Mouse (Mus musculus): ENCODE results near the gene Wnt1. TPM values are rescaled to one million over a fixed set of nuclear protein-coding genes. Genes with fewer than 3 reads are reported as not detected.

Gene Wnt1
- total RNA-seq, 2 experiments from 2014 or later: not detected

DNA sequence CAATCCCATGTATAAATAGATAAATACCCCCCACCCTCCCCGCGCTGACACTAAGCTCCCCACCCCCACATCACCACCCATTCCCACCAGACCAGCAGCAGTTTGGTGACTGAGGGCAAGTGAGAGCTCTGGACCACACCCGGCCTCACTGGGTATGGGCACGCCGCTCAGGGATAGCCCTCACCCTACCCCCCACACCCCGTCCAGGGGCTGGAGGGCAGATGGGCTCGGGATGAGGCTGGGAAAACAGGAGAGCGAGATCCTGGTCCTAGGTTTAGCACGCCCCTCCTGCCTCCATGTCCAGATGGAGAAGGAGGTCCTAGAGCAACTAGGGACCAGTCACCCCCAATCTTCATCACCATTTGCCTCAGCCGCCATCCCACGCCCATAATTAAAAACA lies 43.6 kb downstream of the Wnt1 start:
- no peak for ATAC-seq (ENCODE audit: poor library complexity, severe bottlenecking)

DNA sequence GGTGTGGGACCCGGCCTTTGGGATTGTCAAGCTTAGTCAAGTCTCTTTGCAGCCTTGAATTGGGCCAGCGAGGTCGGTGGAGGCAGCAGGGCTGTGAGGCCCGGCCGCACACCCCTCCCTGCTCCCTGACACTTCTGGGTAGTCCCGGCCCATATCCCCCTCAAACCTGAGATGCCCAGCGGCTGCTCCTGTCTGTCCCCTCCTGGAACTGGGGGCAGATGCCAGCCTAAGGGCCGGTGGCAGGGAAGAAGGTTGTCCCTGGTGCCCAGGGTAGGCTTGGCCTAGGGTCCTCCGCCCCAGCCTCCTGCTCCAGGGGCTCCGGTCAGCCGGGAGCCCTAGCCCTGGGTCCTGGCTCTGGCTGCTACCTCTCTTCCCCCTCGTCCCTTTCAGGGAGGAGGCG lies 44.4 kb downstream of the Wnt1 start:
- no peak for ATAC-seq (ENCODE audit: poor library complexity, severe bottlenecking)

DNA sequence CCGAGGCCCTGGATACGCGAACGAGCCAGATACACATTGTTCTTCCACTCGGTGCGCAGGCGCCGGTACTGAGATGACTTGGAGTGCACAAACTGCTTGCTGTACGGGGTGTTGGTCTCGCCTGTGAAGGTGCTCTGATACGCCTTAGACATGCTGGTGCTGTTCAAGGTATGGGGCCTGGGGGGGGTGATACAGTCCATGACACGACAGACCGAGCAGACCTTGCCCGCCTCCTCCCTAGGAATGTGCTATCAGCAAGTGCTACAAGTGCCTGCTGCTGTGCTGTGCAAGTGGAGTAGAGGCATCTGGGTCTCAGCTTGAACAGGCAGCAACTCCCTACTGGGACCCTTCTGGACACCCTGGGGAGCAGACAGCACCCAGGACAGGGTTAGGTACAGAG lies 45.6 kb downstream of the Wnt1 start:
- no peak for ATAC-seq (ENCODE audit: poor library complexity, severe bottlenecking)

GRCm38 (mm10) chr15:98837006-98837742 lies 47.5 kb downstream of the Wnt1 start:
- no peak for ATAC-seq (ENCODE audit: poor library complexity, severe bottlenecking)

DNA sequence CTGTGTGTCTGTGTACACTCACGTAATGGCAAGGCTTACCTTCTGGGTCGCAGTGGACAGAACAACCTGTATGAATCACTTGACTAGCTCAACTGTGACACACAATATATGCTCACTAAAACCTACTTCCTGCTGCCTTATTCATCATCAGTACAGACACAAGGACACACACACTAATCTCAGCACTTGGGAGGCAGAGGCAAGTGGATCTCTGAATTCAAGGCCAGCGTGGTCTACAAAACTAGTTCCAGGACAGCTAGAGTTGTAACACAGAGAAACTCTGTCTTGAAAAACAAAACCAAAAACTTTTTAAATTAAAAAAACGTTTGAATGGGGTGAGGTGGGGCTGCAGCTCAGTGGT lies 48.1 kb downstream of the Wnt1 start:
- no peak for ATAC-seq (ENCODE audit: poor library complexity, severe bottlenecking)

DNA sequence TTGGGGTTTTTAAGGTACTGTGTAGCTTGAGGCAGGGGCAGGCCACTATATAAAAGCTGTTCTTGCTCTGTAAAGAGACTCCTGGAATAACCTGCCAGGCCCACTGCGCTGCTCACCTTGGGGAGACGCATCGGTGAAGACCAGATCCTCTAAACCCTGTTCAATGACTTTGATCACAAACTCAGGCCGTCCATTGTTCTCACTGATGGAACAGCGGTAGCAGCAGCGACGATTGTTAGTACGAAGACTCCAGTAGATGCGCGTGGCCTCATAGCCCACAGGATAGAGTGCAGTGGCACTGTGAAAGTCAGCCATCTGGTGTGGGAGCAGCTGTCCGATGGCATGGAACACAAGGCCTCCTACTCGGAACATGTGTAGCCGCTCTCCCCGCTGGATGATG lies 49.5 kb downstream of the Wnt1 start:
- ATAC-seq (ENCODE audit: poor library complexity, severe bottlenecking): no peak

- ATAC-seq (ENCODE audit: poor library complexity, severe bottlenecking): no peak
Observed at GRCm38 (mm10) chr15:98839671-98840585, 50.3 kb downstream of the Wnt1 start.

Other genes with a start within 250 kb of the Wnt1 start
- 33.0 and 38.7 TPM in 2 replicates for gene Ccnt1, start 218.9 kb upstream of the Wnt1 start, total RNA-seq (2015)
- 41.3 and 43.5 TPM in 2 replicates for gene Ccnt1, start 218.9 kb upstream of the Wnt1 start, total RNA-seq (2017)
- 0.46 TPM in 1 of 2 replicates, not detected in the other for gene 4930415O20Rik, start 218.9 kb upstream of the Wnt1 start, total RNA-seq (2015)
- gene 4930415O20Rik, start 218.9 kb upstream of the Wnt1 start, total RNA-seq (2017): not detected in 2 replicates
- 0.31 and 0.71 TPM in 2 replicates for gene Adcy6, start 179.8 kb upstream of the Wnt1 start, total RNA-seq (2015)
- 0.99 and 1.1 TPM in 2 replicates for gene Adcy6, start 179.8 kb upstream of the Wnt1 start, total RNA-seq (2017)
- 0.04 TPM in 1 of 2 replicates, not detected in the other for gene Cacnb3, start 159.0 kb upstream of the Wnt1 start, total RNA-seq (2015)
- 0.11 TPM in 1 of 2 replicates, not detected in the other for gene Cacnb3, start 159.0 kb upstream of the Wnt1 start, total RNA-seq (2017)
- gene Ddx23, start 127.0 kb upstream of the Wnt1 start, total RNA-seq (2015): 20.2 and 23.4 TPM in 2 replicates
- 84.3 and 106 TPM in 2 replicates for gene Ddx23, start 127.0 kb upstream of the Wnt1 start, total RNA-seq (2017)
- gene Rnd1, start 112.4 kb upstream of the Wnt1 start, total RNA-seq (2015): 0.73 and 1.6 TPM in 2 replicates
- 2.9 and 4.3 TPM in 2 replicates for gene Rnd1, start 112.4 kb upstream of the Wnt1 start, total RNA-seq (2017)
- gene Ccdc65, start 81.7 kb upstream of the Wnt1 start, total RNA-seq (2015): not detected in 2 replicates
- not detected in 2 replicates for gene Ccdc65, start 81.7 kb upstream of the Wnt1 start, total RNA-seq (2017)
- 0.40 TPM in 1 of 2 replicates, not detected in the other for gene Fkbp11, start 61.7 kb upstream of the Wnt1 start, total RNA-seq (2015)
- 0.33 and 1.4 TPM in 2 replicates for gene Fkbp11, start 61.7 kb upstream of the Wnt1 start, total RNA-seq (2017)
- gene Arf3, start 26.6 kb upstream of the Wnt1 start, total RNA-seq (2015): 28.3 and 35.9 TPM in 2 replicates
- gene Arf3, start 26.6 kb upstream of the Wnt1 start, total RNA-seq (2017): 33.8 and 37.8 TPM in 2 replicates
- gene Wnt10b, start 11.7 kb upstream of the Wnt1 start, total RNA-seq (2015): 0.04 and 0.34 TPM in 2 replicates
- gene Wnt10b, start 11.7 kb upstream of the Wnt1 start, total RNA-seq (2017): not detected in 2 replicates
- gene Ddn, start 19.6 kb downstream of the Wnt1 start, total RNA-seq (2015): not detected in 2 replicates
- 0.15 and 0.16 TPM in 2 replicates for gene Ddn, start 19.6 kb downstream of the Wnt1 start, total RNA-seq (2017)
- 60.5 TPM in 2 replicates for gene Prkag1, start 41.7 kb downstream of the Wnt1 start, total RNA-seq (2015)
- gene Prkag1, start 41.7 kb downstream of the Wnt1 start, total RNA-seq (2017): 99.7 and 126 TPM in 2 replicates
- gene Kmt2d, start 81.3 kb downstream of the Wnt1 start, total RNA-seq (2015): 33.7 and 37.1 TPM in 2 replicates
- gene Kmt2d, start 81.3 kb downstream of the Wnt1 start, total RNA-seq (2017): 16.7 and 52.1 TPM in 2 replicates
- gene Rhebl1, start 104.7 kb downstream of the Wnt1 start, total RNA-seq (2015): 4.8 and 9.6 TPM in 2 replicates
- 3.4 and 10.2 TPM in 2 replicates for gene Rhebl1, start 104.7 kb downstream of the Wnt1 start, total RNA-seq (2017)
- not detected in 2 replicates for gene Dhh, start 108.7 kb downstream of the Wnt1 start, total RNA-seq (2015)
- gene Dhh, start 108.7 kb downstream of the Wnt1 start, total RNA-seq (2017): not detected in 2 replicates
- 10.7 and 11.1 TPM in 2 replicates for gene Lmbr1l, start 128.4 kb downstream of the Wnt1 start, total RNA-seq (2015)
- 11.1 and 28.8 TPM in 2 replicates for gene Lmbr1l, start 128.4 kb downstream of the Wnt1 start, total RNA-seq (2017)
- gene Tuba1b, start 144.7 kb downstream of the Wnt1 start, total RNA-seq (2015): 2,048 and 2,084 TPM in 2 replicates
- 628 and 646 TPM in 2 replicates for gene Tuba1b, start 144.7 kb downstream of the Wnt1 start, total RNA-seq (2017)
- 0.25 and 0.64 TPM in 2 replicates for gene Gm49450, start 163.7 kb downstream of the Wnt1 start, total RNA-seq (2015)
- gene Gm49450, start 163.7 kb downstream of the Wnt1 start, total RNA-seq (2017): not detected in 2 replicates
- gene Tuba1a, start 163.8 kb downstream of the Wnt1 start, total RNA-seq (2015): 118 and 120 TPM in 2 replicates
- gene Tuba1a, start 163.8 kb downstream of the Wnt1 start, total RNA-seq (2017): 64.2 and 66.5 TPM in 2 replicates
- 232 and 270 TPM in 2 replicates for gene Tuba1c, start 240.0 kb downstream of the Wnt1 start, total RNA-seq (2015)
- 124 and 128 TPM in 2 replicates for gene Tuba1c, start 240.0 kb downstream of the Wnt1 start, total RNA-seq (2017)